Mouse (Mus musculus): Measurements from ENCODE around the gene Wnt4. TPM values are rescaled to one million over a fixed set of nuclear protein-coding genes. Genes with fewer than 3 reads are reported as not detected.

Gene Wnt4
- polyA plus RNA-seq, 1 experiment from 2014 or later: 2.2 TPM

GRCm38 (mm10) chr4:137294474-137294873 is 17.2 kb downstream of the Wnt4 start:
- H3K9me3 ChIP-seq (ENCODE audit: control insufficient read depth, low read length): no peaks in the 10 kb centered on the region
- H3K4me2 ChIP-seq (ENCODE audit: low read length): no peak overlapping the region
- no peak overlapping the region for H3K4me3 ChIP-seq (ENCODE audit: low read depth, low read length)
- no peaks in the 10 kb centered on the region for H3K36me3 ChIP-seq (ENCODE audit: control insufficient read depth, insufficient read depth, low read length)
- WGBS: 67% methylated on average over 5 of the region's 5 CpGs
- ATAC-seq (replicated peaks; ENCODE audit: low FRiP score, low TSS enrichment, low read depth) (no peak), DNase-seq (ENCODE audit: low spot score) (no peak)
- H3K27ac ChIP-seq (ENCODE audit: low read depth): no peak overlapping the region
- no peaks in the 10 kb centered on the region for H3K27me3 ChIP-seq (replicated peaks; ENCODE audit: control insufficient read depth, insufficient read depth, low read length)
- H3K9ac ChIP-seq (ENCODE audit: low read length): no peak overlapping the region
- H3K4me1 ChIP-seq (replicated peaks; ENCODE audit: control insufficient read depth, insufficient read depth, low read length): no peaks in the 10 kb centered on the region

- H3K9ac ChIP-seq (ENCODE audit: low read length): no peak overlapping the region
- no peaks in the 10 kb centered on the region for H3K27me3 ChIP-seq (replicated peaks; ENCODE audit: control insufficient read depth, insufficient read depth, low read length)
- H3K36me3 ChIP-seq (ENCODE audit: control insufficient read depth, insufficient read depth, low read length): no peaks in the 10 kb centered on the region
- 87% methylated on average over 8 of the region's 8 CpGs for WGBS
- no peak overlapping the region for H3K4me2 ChIP-seq (ENCODE audit: low read length)
- no peak for DNase-seq (ENCODE audit: low spot score)
- H3K4me3 ChIP-seq (ENCODE audit: low read depth, low read length): no peak overlapping the region
- no peaks in the 10 kb centered on the region for H3K4me1 ChIP-seq (replicated peaks; ENCODE audit: control insufficient read depth, insufficient read depth, low read length)
- no peak overlapping the region for H3K27ac ChIP-seq (ENCODE audit: low read depth)
- no peak for ATAC-seq (replicated peaks; ENCODE audit: low FRiP score, low TSS enrichment, low read depth)
- H3K9me3 ChIP-seq (ENCODE audit: control insufficient read depth, low read length): no peaks in the 10 kb centered on the region
Observed at GRCm38 (mm10) chr4:137294951-137295350, 17.7 kb downstream of the Wnt4 start.

- no peak for ATAC-seq (replicated peaks; ENCODE audit: low FRiP score, low TSS enrichment, low read depth)
- Histone ChIP-seq H3K4me3 (ENCODE audit: low read depth, low read length) (no peak overlapping the region), H3K36me3 (ENCODE audit: control insufficient read depth, insufficient read depth, low read length) (no peaks in the 10 kb centered on the region), H3K9me3 (ENCODE audit: control insufficient read depth, low read length) (no peaks in the 10 kb centered on the region), H3K9ac (ENCODE audit: low read length) (no peak overlapping the region), H3K4me1 (replicated peaks; ENCODE audit: control insufficient read depth, insufficient read depth, low read length) (no peaks in the 10 kb centered on the region), H3K27me3 (replicated peaks; ENCODE audit: control insufficient read depth, insufficient read depth, low read length) (no peaks in the 10 kb centered on the region), H3K27ac (ENCODE audit: low read depth) (no peak overlapping the region), H3K4me2 (ENCODE audit: low read length) (no peak overlapping the region)
- 87% methylated on average over 4 of the region's 4 CpGs for WGBS
- no peak for DNase-seq (ENCODE audit: low spot score)
Observed at GRCm38 (mm10) chr4:137297611-137298010, 20.3 kb downstream of the Wnt4 start.

GRCm38 (mm10) chr4:137298406-137298805 is 21.1 kb downstream of the Wnt4 start:
- Histone ChIP-seq H3K4me1 (replicated peaks; ENCODE audit: control insufficient read depth, insufficient read depth, low read length) (no peaks in the 10 kb centered on the region), H3K4me3 (ENCODE audit: low read depth, low read length) (no peak overlapping the region), H3K27me3 (replicated peaks; ENCODE audit: control insufficient read depth, insufficient read depth, low read length) (no peaks in the 10 kb centered on the region), H3K9ac (ENCODE audit: low read length) (no peak overlapping the region), H3K36me3 (ENCODE audit: control insufficient read depth, insufficient read depth, low read length) (no peaks in the 10 kb centered on the region), H3K4me2 (ENCODE audit: low read length) (no peak overlapping the region), H3K27ac (ENCODE audit: low read depth) (no peak overlapping the region), H3K9me3 (ENCODE audit: control insufficient read depth, low read length) (no peaks in the 10 kb centered on the region)
- 74% methylated on average over 8 of the region's 8 CpGs for WGBS
- DNase-seq (ENCODE audit: low spot score) (no peak), ATAC-seq (replicated peaks; ENCODE audit: low FRiP score, low TSS enrichment, low read depth) (no peak)

- no peak overlapping the region for H3K27ac ChIP-seq (ENCODE audit: low read depth)
- no peak overlapping the region for H3K4me2 ChIP-seq (ENCODE audit: low read length)
- no peak for ATAC-seq (replicated peaks; ENCODE audit: low FRiP score, low TSS enrichment, low read depth)
- no peaks in the 10 kb centered on the region for H3K4me1 ChIP-seq (replicated peaks; ENCODE audit: control insufficient read depth, insufficient read depth, low read length)
- 86% methylated on average over 13 of the region's 13 CpGs for WGBS
- no peaks in the 10 kb centered on the region for H3K9me3 ChIP-seq (ENCODE audit: control insufficient read depth, low read length)
- H3K36me3 ChIP-seq (ENCODE audit: control insufficient read depth, insufficient read depth, low read length): no peaks in the 10 kb centered on the region
- no peak overlapping the region for H3K4me3 ChIP-seq (ENCODE audit: low read depth, low read length)
- DNase-seq (ENCODE audit: low spot score): no peak
- no peak overlapping the region for H3K9ac ChIP-seq (ENCODE audit: low read length)
- H3K27me3 ChIP-seq (replicated peaks; ENCODE audit: control insufficient read depth, insufficient read depth, low read length): no peaks in the 10 kb centered on the region
Observed at GRCm38 (mm10) chr4:137300227-137300626, 22.9 kb downstream of the Wnt4 start.

GRCm38 (mm10) chr4:137301635-137302034 is 24.3 kb downstream of the Wnt4 start:
- no peak overlapping the region for H3K27ac ChIP-seq (ENCODE audit: low read depth)
- H3K4me3 ChIP-seq (ENCODE audit: low read depth, low read length): no peak overlapping the region
- H3K9ac ChIP-seq (ENCODE audit: low read length): no peak overlapping the region
- WGBS: 68% methylated on average over 16 of the region's 16 CpGs
- H3K9me3 ChIP-seq (ENCODE audit: control insufficient read depth, low read length): no peaks in the 10 kb centered on the region
- H3K36me3 ChIP-seq (ENCODE audit: control insufficient read depth, insufficient read depth, low read length): no peaks in the 10 kb centered on the region
- ATAC-seq (replicated peaks; ENCODE audit: low FRiP score, low TSS enrichment, low read depth) (no peak), DNase-seq (ENCODE audit: low spot score) (no peak)
- H3K27me3 ChIP-seq (replicated peaks; ENCODE audit: control insufficient read depth, insufficient read depth, low read length): no peaks in the 10 kb centered on the region
- no peak overlapping the region for H3K4me2 ChIP-seq (ENCODE audit: low read length)
- H3K4me1 ChIP-seq (replicated peaks; ENCODE audit: control insufficient read depth, insufficient read depth, low read length): peaks cover 13% of the 10 kb centered on the region

GRCm38 (mm10) chr4:137304106-137304505 is 26.8 kb downstream of the Wnt4 start:
- no peaks in the 10 kb centered on the region for H3K9me3 ChIP-seq (ENCODE audit: control insufficient read depth, low read length)
- ATAC-seq (replicated peaks; ENCODE audit: low FRiP score, low TSS enrichment, low read depth) (no peak), DNase-seq (ENCODE audit: low spot score) (no peak)
- H3K4me2 ChIP-seq (ENCODE audit: low read length): no peak overlapping the region
- no peaks in the 10 kb centered on the region for H3K27me3 ChIP-seq (replicated peaks; ENCODE audit: control insufficient read depth, insufficient read depth, low read length)
- no peaks in the 10 kb centered on the region for H3K36me3 ChIP-seq (ENCODE audit: control insufficient read depth, insufficient read depth, low read length)
- peaks cover 20% of the 10 kb centered on the region for H3K4me1 ChIP-seq (replicated peaks; ENCODE audit: control insufficient read depth, insufficient read depth, low read length)
- no peak overlapping the region for H3K27ac ChIP-seq (ENCODE audit: low read depth)
- H3K4me3 ChIP-seq (ENCODE audit: low read depth, low read length): no peak overlapping the region
- WGBS: 89% methylated on average over 7 of the region's 7 CpGs
- no peak overlapping the region for H3K9ac ChIP-seq (ENCODE audit: low read length)

DNA sequence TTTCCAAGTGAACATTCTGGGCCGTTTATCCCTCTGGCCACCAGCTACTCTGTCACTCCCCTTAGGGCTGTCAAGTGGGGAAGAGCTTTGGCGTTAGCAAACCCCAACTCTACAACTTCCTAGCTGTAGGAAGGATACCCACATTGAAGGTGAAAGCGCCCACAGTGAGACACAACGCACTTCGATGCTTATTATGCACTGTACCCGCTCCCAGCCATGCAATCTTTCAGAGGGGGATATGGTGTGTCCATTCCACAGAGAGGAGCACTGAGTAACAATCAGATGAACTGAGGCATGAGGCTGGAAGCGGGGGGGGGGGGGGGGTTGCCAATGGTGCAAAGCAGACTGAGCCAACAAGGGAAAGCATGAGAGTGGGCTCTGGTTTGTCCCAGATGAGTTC is 27.8 kb downstream of the Wnt4 start:
- no peak for DNase-seq (ENCODE audit: low spot score)
- H3K27ac ChIP-seq (ENCODE audit: low read depth): no peak overlapping the region

DNA sequence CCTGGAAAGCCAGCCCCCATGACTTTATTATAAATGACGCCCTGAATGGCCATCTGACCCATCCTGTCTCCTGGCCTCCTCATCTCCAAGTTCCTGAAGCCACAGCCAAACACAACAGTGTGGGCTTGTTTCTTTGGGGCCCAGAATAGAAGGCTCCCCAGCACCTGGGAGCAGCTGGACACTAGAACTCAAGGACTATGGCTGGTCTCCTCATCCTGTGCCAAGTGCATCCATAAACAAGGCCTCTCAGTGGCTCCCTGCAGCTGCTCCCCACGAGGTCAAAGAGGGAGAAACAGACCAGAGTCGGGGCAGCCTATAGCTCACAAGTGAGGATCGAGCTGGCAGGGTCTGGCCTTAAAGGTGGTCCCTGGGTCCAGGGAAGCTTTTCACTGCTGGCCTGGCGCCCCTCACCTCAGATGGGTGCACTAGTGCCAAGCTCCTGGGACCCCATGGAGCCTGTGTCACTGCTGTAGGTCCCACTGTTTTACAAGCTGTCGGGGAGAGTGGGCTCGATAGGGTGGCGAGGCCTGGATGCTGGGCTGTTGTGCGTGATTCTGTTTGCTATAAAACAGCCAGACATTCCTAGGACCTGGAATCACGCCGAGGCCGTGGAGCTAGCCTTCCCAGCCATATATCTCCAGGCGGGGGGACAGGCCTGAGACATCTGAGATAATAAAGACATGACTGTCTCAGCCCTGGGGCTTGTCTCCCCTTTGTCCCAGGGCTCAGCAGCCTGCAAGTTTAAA is 28.7 kb downstream of the Wnt4 start:
- H3K4me1 ChIP-seq (replicated peaks; ENCODE audit: control insufficient read depth, insufficient read depth, low read length): peaks cover 20% of the 10 kb centered on the region
- no peaks in the 10 kb centered on the region for H3K27me3 ChIP-seq (replicated peaks; ENCODE audit: control insufficient read depth, insufficient read depth, low read length)
- DNase-seq (ENCODE audit: low spot score) (no peak), ATAC-seq (replicated peaks; ENCODE audit: low FRiP score, low TSS enrichment, low read depth) (peak; percentile 37)
- peak overlapping the region; percentile 60; the same call in 1 of the 2 replicates for H3K27ac ChIP-seq (ENCODE audit: low read depth)
- no peak overlapping the region for H3K4me2 ChIP-seq (ENCODE audit: low read length)
- H3K9me3 ChIP-seq (ENCODE audit: control insufficient read depth, low read length): no peaks in the 10 kb centered on the region
- H3K9ac ChIP-seq (ENCODE audit: low read length): no peak overlapping the region
- no peak overlapping the region for H3K4me3 ChIP-seq (ENCODE audit: low read depth, low read length)
- H3K36me3 ChIP-seq (ENCODE audit: control insufficient read depth, insufficient read depth, low read length): 0 out of 2 replicates have a peak, but pooled peaks cover 6% of the 10 kb centered on the region
- 41% methylated on average over 13 of the region's 13 CpGs for WGBS

More for the DNA sequence above, 27.8 kb downstream of the Wnt4 start:
- Histone ChIP-seq H3K4me2 (ENCODE audit: low read length) (no peak overlapping the region), H3K4me1 (replicated peaks; ENCODE audit: control insufficient read depth, insufficient read depth, low read length) (peaks cover 20% of the 10 kb centered on the region), H3K4me3 (ENCODE audit: low read depth, low read length) (no peak overlapping the region), H3K36me3 (ENCODE audit: control insufficient read depth, insufficient read depth, low read length) (0 out of 2 replicates have a peak, but pooled peaks cover 4% of the 10 kb centered on the region), H3K27me3 (replicated peaks; ENCODE audit: control insufficient read depth, insufficient read depth, low read length) (no peaks in the 10 kb centered on the region), H3K9me3 (ENCODE audit: control insufficient read depth, low read length) (no peaks in the 10 kb centered on the region), H3K9ac (ENCODE audit: low read length) (no peak overlapping the region)
- WGBS: 83% methylated on average over 7 of the region's 7 CpGs
- ATAC-seq (replicated peaks; ENCODE audit: low FRiP score, low TSS enrichment, low read depth): no peak

Data from intestine, embryonic 14.5 days (tissue).